Mouse (Mus musculus): ENCODE results near the gene Rnase2b. TPM values are rescaled to one million over a fixed set of nuclear protein-coding genes. Genes with fewer than 3 reads are reported as not detected.
"Not testable (repeated sequence)": the region's sequence is repeated elsewhere in the genome, so short reads cannot be mapped to it uniquely, and the experiment has no call there.

Rnase2b gene
- polyA plus RNA-seq, 1 experiment, result not detected

DNA sequence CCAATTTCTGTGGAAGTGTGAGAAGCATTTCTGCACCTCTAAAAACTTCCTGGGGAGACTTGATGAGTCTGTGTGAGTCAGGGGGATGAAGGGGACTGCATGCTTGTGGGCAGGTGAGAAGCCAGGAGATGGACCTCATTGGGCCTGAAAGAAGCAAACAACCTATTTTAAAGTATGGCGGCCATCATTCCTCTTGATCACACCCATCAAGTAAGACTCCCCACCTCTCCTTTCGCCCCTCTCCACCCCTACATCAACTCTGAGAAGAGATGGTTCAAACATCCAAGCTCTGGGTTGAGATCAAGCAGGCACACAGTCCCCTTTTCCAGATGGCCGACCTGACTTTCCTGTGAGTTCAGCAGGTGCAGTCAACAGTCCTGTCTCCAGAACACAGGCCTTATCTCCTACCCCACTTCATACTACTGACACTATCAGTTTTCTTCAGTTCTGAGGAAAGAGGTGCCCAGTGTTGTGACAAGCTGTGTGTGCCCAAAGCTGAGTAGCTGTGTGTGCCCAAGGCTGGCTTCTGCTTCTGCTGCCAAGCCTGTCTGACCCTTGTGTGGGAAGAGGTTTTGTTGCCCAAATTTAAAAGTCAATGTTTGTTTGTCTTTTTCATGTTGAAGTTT is 11.7 kb upstream of the Rnase2b start:
- Histone ChIP-seq H3K4me1 (ENCODE audit: control insufficient read depth, insufficient read depth, low read length) (no peaks in the 10 kb centered on the region), H3K4me3 (ENCODE audit: insufficient read depth, low read length) (no peak overlapping the region), H3K27ac (ENCODE audit: insufficient read depth, low read depth, low read length) (no peak overlapping the region)
- no peak for TF ChIP-seq CTCF (IDR thresholded peaks at IDR 0.05; ENCODE audit: low read depth, low read length)

DNA sequence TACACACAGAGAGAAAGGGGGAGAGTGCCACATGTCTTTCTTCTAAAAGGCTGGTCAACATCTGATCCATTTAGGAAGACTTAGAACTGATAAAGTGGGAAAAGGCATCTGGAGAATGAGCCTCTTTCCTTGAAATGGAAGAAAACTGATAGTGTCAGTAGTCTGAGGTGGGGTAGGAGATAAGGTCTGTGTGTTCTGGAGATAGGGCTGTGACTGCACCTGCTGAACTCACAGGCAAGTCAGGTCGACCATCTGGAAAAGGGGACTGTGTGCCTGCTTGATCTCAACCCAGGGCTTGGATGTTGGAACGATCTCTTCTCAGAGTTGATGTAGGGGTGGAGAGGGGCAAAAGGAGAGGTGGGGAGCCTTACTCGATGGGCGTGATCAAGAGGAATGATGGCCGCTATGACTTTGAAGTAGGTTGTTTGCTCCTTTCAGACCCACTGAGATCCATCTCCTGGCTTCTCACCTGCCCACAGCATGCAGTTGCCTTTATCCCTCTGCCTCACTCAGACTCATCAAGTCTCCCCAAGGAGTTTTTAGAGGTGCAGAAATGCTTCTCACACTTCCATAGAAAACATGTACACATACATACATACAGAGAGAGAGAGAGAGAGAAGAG is 9.7 kb upstream of the Rnase2b start:
- Histone ChIP-seq H3K4me1 (ENCODE audit: control insufficient read depth, insufficient read depth, low read length) (peaks cover 3% of the 10 kb centered on the region), H3K4me3 (ENCODE audit: insufficient read depth, low read length) (no peak overlapping the region), H3K27ac (ENCODE audit: insufficient read depth, low read depth, low read length) (no peak overlapping the region)
- no peak for TF ChIP-seq CTCF (IDR thresholded peaks at IDR 0.05; ENCODE audit: low read depth, low read length)
- TF ChIP-seq POLR2A (IDR thresholded peaks at IDR 0.05; ENCODE audit: borderline replicate concordance, low read depth, low read length), result no peak

DNA sequence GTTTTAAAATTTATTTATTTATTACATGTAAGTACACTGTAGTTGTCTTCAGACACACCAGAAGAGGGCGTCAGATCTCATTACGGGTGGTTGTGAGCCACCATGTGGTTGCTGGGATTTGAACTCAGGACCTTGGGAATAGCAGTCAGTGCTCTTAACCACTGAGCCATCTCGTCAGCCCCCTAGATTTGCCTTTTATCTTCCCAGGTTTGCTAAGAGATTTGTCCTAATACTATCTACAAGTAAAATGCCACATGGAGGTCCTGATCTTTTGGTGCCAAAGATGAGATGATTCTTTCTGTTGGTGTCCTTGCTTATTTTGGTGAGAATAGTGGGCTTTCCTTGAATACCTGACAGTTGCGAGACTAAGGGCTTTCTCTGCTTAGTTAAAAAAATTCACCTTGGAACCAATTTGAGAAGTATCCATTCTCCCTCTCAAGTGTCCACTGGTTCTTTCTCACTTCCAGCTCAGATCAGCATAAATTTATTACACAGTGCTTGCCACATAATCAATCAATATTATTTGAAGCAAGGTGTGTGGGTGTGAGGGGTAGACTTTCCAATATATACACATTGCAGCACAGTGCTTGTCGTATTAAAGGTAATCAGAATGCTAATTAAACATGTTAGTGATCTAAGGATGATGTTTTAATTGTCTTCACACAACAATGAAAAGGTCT is 5.9 kb upstream of the Rnase2b start:
- Histone ChIP-seq H3K27ac (ENCODE audit: insufficient read depth, low read depth, low read length) (no peak overlapping the region), H3K4me3 (ENCODE audit: insufficient read depth, low read length) (no peak overlapping the region), H3K4me1 (ENCODE audit: control insufficient read depth, insufficient read depth, low read length) (peaks cover 8% of the 10 kb centered on the region)
- TF ChIP-seq POLR2A (IDR thresholded peaks at IDR 0.05; ENCODE audit: borderline replicate concordance, low read depth, low read length) (no peak), CTCF (IDR thresholded peaks at IDR 0.05; ENCODE audit: low read depth, low read length) (no peak)

DNA sequence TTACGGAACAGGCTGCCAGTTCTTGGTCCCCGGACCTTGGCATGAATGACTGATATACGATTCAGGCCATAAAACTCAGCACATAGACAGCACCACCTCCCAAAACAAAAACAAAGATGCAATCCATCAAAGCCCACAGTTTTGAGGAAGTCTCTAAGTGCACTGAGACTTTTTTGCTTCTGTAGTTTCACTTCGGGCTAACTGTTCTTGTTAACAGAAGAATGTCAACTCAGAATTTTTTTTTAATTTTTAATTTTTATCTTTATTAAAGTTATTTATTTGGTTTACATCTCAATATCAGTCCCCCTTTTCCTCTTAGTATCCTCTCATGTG is 5.4 kb upstream of the Rnase2b start:
- Histone ChIP-seq H3K4me1 (ENCODE audit: control insufficient read depth, insufficient read depth, low read length) (peaks cover 8% of the 10 kb centered on the region), H3K27ac (ENCODE audit: insufficient read depth, low read depth, low read length) (peak overlapping the region; percentile 20), H3K4me3 (ENCODE audit: insufficient read depth, low read length) (no peak overlapping the region; the same call in 1 of the 2 replicates)
- TF ChIP-seq POLR2A (IDR thresholded peaks at IDR 0.05; ENCODE audit: borderline replicate concordance, low read depth, low read length) (no peak), CTCF (IDR thresholded peaks at IDR 0.05; ENCODE audit: low read depth, low read length) (no peak)

DNA sequence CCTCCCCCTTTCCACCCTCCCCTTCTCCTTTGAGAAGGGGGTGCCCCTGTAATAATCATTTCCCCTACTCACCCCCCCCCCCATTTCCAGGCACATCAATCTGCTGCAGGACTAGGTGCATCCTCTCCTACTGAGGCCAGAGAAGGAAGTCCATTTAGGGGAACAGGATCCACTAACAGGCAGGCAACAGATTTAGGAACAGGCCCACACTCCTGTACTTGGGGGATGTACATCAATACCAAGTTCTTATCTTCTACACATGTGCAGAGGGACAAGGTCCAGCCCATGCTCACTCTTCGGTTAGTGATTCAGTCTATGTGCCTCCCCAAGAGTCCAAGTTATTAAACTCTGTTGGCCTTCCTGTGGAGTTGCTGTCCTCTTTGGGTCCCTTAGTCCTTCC is 5.0 kb upstream of the Rnase2b start:
- H3K27ac ChIP-seq (ENCODE audit: insufficient read depth, low read depth, low read length), result peak overlapping the region; percentile 20
- TF ChIP-seq CTCF (IDR thresholded peaks at IDR 0.05; ENCODE audit: low read depth, low read length) (no peak), POLR2A (IDR thresholded peaks at IDR 0.05; ENCODE audit: borderline replicate concordance, low read depth, low read length) (no peak)

DNA sequence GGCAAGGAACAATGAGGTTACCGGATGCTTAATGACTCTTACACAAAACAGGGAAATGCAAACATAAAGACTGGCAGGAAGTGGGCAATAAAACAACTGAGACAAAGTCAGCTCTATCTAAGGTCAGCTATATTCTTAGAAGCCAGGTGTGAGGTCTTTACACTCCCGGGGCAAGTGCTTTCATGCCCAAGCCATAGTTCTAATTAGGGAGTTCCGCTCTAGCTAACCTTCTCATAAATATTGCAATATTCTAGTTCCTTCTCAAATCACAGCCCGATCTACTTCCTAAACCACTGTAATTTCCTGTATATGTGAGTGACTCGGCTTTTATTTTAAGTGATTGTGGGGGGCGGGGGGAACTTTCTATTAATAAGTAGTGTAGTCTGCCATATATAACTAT is 1.3 kb downstream of the Rnase2b start:
- Histone ChIP-seq H3K4me1 (ENCODE audit: control insufficient read depth, insufficient read depth, low read length) (peaks cover 41% of the 10 kb centered on the region), H3K27ac (ENCODE audit: insufficient read depth, low read depth, low read length) (peak overlapping the region; percentile 82)
- not testable (repeated sequence) for H3K4me3 ChIP-seq (ENCODE audit: insufficient read depth, low read length)

More for the DNA sequence above, 5.0 kb upstream of the Rnase2b start:
- H3K4me3 ChIP-seq (ENCODE audit: insufficient read depth, low read length), result no peak overlapping the region; the same call in 1 of the 2 replicates
- peaks cover 9% of the 10 kb centered on the region for H3K4me1 ChIP-seq (ENCODE audit: control insufficient read depth, insufficient read depth, low read length)

DNA sequence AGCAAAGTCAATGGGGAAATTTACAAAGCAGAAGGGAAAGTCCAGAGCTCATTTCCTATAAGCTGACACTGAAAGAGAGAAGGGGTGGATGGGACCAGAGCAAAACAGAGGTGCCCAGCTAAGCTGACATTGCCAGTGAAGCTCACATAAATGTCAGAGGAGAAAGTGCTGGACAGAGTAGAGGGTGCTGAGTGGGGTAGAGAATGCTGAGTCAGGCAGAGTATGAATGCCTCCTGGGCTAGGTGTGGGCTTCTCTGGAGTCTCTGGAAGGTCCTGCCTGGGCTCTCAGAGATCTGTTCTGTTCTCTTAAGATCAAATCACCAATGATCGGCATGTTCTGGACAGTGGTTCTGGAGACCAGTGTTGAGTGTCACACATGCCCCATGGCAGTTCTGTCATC is 3.4 kb downstream of the Rnase2b start:
- H3K4me3 ChIP-seq (ENCODE audit: insufficient read depth, low read length), result no peak overlapping the region
- TF ChIP-seq POLR2A (IDR thresholded peaks at IDR 0.05; ENCODE audit: borderline replicate concordance, low read depth, low read length), result no peak
- TF ChIP-seq CTCF (IDR thresholded peaks at IDR 0.05; ENCODE audit: low read depth, low read length), result no peak
- H3K27ac ChIP-seq (ENCODE audit: insufficient read depth, low read depth, low read length), result peak overlapping the region; percentile 92
- peaks cover 41% of the 10 kb centered on the region for H3K4me1 ChIP-seq (ENCODE audit: control insufficient read depth, insufficient read depth, low read length)

GRCm38 (mm10) chr14:51166068-51166467 is 4.0 kb downstream of the Rnase2b start:
- TF ChIP-seq POLR2A (IDR thresholded peaks at IDR 0.05; ENCODE audit: borderline replicate concordance, low read depth, low read length) (no peak), CTCF (IDR thresholded peaks at IDR 0.05; ENCODE audit: low read depth, low read length) (no peak)
- H3K27ac ChIP-seq (ENCODE audit: insufficient read depth, low read depth, low read length), result peak overlapping the region; percentile 92
- H3K4me1 ChIP-seq (ENCODE audit: control insufficient read depth, insufficient read depth, low read length), result peaks cover 41% of the 10 kb centered on the region
- H3K4me3 ChIP-seq (ENCODE audit: insufficient read depth, low read length), result no peak overlapping the region

DNA sequence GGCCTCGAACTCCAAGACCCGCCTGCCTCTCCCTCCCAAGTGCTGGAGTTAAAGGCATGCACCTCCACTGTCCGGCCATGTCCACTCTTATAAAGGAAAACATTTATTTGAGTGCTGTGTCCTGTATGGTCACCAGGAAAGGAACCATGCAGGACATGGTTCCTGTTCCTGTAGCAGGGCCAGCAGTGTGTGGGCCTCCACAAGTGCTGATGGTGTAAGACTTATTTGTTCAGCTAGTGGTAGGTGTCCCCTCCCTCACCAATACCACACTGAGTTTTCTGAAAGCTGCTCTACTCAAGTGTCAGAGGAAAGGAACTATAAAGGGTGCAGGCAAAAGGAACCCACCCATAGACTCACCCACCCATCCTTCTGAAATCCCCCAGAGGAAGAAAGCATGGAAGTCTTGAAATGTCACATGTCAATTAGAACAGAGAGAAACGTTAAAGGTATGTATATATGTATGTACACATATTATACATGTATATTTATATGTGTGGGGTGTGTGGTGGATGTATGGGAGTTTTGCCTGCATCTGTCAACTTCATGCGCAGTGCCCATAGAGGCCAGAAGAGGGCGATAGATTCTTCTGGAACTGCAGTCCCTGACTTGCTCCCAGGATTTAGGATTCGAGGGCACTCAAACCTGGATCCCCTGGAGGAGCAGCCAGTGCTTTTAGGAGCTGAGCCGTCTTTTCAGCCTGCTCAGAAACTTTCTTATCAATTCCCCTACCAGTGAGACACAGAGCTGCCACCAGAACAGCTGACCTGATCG is 10.2 kb downstream of the Rnase2b start:
- not testable (repeated sequence) for H3K4me3 ChIP-seq (ENCODE audit: insufficient read depth, low read length); H3K27ac ChIP-seq (ENCODE audit: insufficient read depth, low read depth, low read length); H3K4me1 ChIP-seq (ENCODE audit: control insufficient read depth, insufficient read depth, low read length)
- peak; percentile 64 for TF ChIP-seq CTCF (IDR thresholded peaks at IDR 0.05; ENCODE audit: low read depth, low read length)

DNA sequence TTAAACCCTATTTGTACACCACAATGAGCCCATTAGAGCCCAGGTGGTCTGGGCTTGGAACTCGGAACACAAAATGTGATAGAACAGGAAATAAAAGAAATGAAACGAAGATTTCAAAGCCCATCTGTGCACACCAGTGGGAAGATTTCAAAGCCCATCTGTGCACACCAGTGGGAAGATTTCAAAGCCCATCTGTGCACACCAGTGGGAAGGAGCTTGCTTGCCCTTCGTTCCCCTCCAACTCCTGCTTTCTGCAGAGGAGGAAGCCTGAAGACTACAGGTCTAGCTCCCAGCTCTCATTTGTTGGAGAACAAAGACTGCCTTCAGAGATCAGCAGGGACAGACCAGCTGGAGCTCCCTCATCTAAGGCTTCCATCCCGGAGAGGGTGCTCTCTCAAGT is 10.9 kb downstream of the Rnase2b start:
- not testable (repeated sequence) for H3K27ac ChIP-seq (ENCODE audit: insufficient read depth, low read depth, low read length); H3K4me3 ChIP-seq (ENCODE audit: insufficient read depth, low read length); H3K4me1 ChIP-seq (ENCODE audit: control insufficient read depth, insufficient read depth, low read length)

Measured in bone marrow macrophage, adult 2 months (primary cell).